Mouse (Mus musculus): ENCODE results near the gene Retreg3.

GRCm38 (mm10) chr11:101084811-101085210 lies 34.9 kb downstream of the Retreg3 start:
- TF ChIP-seq CTCF (IDR thresholded peaks at IDR 0.05) (no peak), EP300 (IDR thresholded peaks at IDR 0.05) (no peak)

All from lung, postnatal 0 days (tissue).